Mouse (Mus musculus) mesoderm, embryonic 11.5 days (tissue): ENCODE measurements around the gene Derl2.
A peak's percentile ranks its signal among the peaks of the same experiment; 100 is the strongest.

Experiments
- DNase-seq: peaks from one replicate; pipeline ENCODE4 v3.0.0-alpha.2; 2012; ENCODE audit warnings: low read depth, low spot score

Derl2 gene

DNA sequence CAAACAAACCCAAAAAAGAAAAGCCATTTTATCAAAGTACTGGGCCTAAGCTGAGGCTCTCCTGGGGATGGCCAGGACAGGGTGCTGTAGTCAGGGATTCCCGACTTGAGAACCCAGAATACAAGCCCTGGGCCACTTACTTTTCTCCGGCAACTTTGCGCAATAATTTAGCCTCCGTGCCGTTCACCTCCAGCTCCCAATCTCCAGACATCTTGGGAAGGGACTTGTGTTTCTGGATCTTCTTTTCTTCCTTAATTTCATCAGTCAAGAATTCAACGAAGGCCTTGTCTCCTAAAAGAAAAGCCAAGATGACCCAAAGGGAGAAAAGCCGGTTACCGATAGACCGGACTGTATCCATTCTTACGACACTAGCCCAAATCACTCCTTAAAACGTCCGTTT is 37.6 kb downstream of the Derl2 start:
- no peak for DNase-seq

DNA sequence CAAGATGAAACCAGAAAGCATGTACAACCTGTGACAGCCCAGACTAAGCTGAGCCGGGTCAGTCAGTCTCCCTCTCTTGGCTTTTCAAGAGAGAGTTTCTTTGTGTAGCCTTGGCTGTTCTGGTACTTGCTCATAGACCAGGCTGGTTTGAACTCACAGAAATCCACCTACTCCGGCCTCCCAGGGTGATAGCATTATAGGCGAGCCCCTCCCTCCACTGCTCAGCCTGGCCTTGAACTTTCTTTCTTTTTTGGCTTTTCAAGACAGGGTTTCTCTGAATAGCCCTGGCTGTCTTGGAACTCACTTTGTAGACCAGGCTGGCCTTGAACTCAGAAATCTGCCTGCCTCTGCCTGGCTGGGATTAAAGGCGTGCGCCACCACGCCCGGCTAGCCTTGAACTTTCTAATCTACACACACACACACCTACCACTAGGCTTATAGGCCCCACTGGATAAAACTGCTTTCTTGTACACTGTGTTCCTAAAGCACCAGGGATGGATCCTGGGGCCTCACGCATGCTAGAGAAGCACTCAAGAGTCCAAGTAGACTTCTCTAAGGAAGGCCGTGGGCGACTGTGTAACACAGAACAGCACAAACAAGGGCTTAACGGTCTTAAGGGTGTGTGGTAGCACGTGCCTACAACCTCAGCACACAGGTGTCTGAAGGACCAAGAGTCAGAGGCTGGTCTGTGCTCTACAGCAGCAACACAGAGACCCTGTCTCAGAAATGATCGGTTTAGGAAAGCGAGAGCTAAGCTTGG is 38.7 kb downstream of the Derl2 start:
- DNase-seq = no peak

DNA sequence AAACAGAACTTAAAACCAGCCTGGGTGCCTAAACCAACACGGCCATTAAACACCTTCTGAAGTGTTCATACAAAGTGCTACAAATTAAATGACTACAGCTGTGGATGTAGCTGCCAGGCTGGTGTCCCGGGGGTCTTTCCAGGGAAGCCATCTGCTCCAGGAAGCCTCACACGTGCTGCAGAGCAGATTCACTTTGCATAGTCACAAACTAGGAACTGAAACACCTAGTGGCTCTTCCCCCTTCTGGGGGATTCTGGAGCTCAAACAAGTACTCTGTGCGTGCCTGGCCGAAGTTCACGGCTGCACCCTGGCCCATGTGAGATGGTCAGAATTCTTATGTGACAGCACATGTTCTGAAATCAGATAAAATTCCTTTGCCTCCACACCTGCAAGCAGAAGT is 39.4 kb downstream of the Derl2 start:
- DNase-seq = no peak

DNA sequence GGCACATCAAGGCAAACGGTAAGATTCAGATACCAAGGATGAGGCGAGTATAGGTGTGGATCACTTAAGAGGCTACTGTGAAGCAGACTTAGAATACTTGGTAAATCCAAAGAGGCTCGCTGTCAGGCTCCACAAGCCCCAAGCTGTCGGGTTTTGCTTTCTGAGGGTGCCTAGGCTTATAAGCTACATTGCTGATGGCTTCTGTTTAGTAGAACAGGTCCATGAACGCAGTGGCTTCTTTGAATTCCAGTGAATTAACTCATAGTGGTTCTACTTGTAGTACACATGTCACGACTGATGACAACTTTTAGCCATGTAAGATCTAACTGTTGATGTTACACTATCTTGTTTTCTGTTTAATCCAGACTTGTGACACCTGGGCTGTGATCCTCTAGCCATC is 42.3 kb downstream of the Derl2 start:
- DNase-seq = no peak

DNA sequence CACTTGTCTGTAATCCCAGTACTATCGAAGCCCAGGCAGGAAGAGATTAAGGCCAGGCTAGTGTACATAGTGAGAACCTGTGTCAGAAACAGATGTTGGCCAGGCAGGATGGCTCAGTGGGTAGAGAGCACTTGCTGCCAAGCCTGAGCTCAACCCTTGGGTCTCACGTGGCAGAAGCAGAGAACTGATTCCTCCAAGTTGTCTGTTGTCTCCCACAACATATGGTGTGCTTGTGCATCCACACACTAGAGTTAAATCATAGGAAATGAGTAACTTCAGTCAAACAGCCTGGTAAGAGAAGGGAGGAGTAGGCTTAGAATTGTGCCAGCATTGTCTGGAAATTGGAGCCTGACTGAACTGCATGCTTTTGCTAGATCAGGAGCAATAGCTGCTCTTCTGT is 44.4 kb downstream of the Derl2 start:
- no peak for DNase-seq

DNA sequence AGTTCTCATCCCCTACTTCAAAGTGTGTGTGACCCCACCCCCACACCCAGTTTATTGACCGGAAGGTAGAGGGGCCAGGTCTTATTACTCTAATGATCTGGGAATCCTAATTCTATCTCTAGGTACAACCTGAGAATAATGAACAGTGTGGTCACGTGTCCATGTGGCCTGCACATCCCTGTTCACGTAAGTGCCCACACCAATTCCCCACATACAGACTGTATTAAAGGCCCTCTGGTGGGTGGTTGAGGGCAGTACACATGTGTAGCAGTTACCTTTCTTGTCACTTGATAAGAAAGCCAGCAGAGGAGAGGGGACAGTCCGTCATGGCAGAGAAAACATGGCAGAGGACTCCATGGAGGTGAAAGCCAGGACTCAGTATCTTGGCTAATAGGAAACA is 45.7 kb downstream of the Derl2 start:
- DNase-seq = peak; percentile 17

DNA sequence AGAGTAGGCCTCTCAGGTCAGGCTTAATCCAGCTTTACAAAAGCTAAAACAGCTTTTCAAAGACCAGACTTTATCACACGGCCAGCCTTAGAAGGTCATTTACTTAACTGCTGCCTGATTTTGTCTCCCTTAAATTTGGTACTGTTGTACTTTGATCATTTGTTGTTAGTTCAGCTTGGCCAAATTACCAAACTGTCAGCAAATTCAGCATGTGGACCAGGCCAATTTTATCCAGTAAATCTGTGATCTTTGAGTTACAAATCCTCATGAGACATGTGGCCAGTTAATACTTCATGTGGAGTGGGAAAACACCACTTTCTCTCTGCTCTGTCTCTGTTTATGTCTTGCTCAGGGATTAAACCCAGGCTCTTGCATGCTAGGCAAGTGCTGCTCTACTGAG is 47.1 kb downstream of the Derl2 start:
- DNase-seq = no peak

DNA sequence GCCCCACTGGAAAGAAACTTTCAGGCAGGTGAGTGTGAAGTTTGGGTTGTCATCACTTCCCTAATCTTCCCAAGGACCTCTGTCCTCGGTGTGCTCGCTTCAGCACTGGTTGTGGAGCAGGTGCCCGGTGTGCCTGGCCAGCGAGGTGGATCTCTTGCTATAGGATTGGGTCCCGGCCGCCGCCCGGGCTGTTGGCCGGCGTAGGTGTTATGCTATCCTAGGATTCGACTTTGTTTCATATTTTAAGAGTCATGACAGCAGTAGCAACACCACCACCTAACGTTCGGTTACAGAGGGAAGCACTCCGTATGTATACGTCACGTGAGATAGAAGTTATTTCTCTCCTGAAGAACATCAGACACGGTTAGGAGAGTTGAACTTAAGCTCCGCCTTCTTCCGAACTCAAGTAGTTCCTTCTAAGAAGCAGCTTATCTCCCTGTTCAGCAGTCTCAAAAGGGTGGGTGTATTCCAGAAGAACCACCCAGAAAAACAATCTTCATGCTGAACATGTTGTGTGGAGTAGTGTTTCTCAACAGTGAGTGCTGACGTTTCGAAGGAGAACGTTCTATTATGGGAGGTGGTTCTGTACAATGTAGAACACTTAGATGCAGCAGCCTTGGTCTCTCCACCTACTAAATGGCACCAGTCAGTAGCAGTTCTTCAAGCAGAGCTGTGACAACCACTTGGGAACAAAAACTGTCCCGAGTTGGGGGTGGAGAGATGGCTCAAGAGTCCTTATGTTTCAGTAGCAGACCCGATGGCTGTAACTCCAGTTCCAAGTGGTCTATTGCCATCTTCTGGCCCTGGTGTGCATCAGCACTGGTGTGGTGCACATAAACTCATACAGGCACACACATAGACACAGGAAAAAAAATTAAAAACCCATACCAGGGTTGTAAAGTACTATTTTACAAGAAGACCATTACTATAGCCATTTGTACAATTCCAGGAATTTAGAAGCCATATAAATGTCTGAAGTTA is 48.8 kb downstream of the Derl2 start:
- DNase-seq = no peak

DNA sequence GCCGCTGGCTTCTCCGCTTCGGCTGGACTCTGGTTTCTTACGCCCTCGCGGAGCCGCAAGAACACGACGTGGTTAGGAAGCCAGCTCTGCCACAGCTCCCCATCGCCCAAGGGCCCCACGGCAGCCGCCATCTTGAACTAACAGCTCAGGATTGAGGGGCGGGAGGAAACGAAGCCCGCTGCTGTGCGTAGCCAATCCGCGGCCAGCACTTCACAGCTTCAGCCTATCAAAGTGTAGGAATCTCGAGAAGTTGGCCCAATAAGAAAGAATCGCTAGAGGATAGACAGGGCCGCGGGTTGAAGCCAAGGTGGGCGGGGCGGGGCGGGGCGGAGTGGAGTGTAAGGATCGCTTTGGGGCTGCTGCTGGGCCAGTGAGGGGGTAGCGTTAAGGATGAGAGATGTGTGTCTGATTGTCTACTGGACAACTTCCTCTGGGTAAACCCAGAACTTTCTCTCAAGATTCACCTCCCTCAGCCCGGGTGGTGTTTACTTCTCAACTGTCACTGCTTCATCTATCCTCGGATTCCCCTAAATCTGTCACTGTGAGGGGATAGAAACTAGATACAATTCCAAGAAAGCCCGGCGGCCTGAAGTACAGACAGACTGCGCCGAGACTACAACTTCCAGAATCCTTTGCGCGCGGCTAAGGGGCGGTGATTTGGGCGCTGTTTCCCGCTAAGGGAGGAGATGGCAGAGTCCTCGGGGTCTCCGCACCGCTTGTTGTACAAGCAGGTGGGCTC is 49.7 kb downstream of the Derl2 start, which contains the start of the genes Nup88 and Rpain:
Gene Nup88 (minus strand): TSS at position 153 of the 739 bp plus-strand sequence.
Gene Rpain (plus strand): TSS at position 393 of the 739 bp plus-strand sequence.
- peak; percentile 97 for DNase-seq

DNA sequence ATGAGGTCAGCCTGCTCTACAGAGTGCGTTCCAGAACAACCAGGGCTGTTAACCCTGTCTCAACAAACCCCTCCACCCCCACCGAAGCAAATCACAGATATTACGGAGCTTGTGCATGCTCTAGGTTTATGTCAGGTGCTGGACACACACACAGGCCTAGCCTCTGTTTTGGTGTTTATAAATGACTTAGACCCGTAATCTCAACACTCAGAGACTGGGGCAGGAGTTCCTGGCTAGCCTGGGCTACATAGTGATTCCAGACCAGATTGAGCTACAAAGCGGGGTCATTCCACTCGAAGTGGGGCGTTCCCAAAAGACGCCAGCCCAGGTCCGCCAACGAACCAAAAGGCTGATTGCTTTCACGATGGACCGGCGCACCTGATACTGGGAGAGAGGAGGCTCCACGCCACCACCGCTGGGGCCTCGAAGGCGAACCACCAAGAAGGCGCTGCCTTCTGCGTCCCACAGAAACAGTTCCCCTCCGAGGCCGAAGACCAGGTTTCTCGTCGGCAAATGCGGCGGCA is 50.3 kb downstream of the Derl2 start:
- peak; percentile 35 for DNase-seq

DNA sequence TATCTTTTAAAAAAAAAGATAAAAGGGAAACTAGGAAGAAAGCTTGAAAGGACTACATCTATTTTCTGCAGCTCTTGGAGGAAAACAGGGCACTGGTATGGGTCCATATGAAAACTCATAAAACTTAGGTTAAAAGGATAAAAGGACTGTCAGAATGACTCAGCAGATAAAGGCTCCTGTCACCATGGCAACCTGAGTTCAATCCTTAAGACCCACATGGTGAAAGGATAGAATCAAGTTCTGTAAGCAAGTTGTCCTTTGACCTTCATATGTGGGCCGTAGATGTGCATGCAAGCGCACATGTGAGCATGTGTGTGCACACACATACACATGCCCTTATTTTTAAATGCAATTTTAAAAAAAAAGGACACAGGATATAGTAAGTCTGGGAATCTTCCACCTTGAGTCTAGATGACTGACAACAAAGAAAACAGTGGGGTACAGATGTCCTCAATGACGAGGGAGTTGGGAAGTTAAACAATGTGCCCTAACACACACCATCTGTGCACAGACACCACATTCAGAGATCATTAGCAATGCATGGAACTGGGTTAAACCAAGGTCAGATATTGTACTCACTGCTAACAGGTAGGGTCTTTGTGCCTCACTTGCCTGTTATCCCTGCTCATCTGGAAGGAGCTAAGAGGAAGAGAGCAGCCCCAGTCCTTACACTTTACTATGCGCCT is 55.3 kb downstream of the Derl2 start:
- DNase-seq = no peak

DNA sequence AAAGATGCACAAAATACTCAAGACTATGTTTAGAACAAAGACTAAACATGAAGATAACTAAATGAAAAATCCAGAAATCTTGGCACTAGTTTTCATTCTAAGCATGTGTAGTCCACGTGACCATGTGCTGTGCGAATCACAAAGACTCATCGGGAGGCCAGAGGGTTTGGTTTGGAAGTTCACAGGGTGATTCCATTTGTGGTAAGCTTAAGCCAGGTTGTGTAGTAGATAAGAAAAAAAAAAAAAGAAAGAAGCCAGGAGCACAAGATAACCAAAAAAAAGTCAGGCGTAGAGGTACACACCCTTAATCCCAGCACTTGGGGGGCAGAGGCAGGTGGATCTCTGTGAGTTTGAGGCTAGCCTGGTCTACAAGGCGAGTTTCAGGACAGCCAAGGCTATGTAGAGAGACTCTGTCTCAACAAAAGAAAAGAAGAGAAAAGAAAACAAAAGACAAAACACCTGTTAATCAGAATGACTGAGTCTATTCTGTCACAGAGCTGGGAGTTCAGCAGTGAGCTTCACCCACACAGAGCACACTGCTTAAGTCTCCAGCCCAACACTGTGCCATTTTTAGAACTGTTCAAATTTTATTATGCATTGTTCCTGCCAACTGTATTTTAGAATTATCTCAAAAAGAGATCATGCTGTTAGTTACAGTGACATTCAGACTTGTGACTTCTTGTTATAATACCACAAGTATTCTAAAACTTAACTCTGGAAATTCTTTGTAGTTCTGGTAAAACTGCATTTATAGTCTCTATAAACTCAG is 58.7 kb downstream of the Derl2 start:
- no peak for DNase-seq
